Mouse (Mus musculus): ENCODE data around the gene Gm21943. TPM values are rescaled to one million over a fixed set of nuclear protein-coding genes. Genes with fewer than 3 reads are reported as not detected.
"Not testable (repeated sequence)": the region's sequence is repeated elsewhere in the genome, so short reads cannot be mapped to it uniquely, and the experiment has no call there.

The Gm21943 gene
- polyA plus RNA-seq (2012; ENCODE audit: insufficient read depth, low replicate concordance) = not detected in 2 replicates

DNA sequence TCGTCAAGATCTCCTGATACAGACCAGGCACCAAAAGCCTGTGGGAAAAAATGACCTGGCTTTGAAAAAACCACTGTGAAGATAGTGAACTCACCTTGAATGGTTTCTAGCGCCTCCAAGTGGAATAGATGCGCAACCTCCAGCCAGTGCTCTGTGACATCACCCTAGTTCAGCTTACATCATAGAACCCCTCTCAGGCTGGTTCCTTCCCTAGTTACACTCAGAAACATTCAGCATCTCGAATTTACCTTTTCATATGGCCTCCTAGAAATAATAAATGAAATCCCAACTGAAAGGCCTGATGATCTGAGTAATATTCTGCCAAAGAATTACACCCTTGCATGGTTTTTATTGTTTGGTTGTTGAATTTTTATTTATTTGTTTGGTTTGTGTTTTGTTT lies at the start of gene Gm21943:
Gene Gm21943 (minus strand): TSS at position 101 of the 400 bp plus-strand sequence.
- H3K9me3 ChIP-seq; H3K4me1 ChIP-seq; H3K4me3 ChIP-seq (replicated peaks); H3K36me3 ChIP-seq (replicated peaks; ENCODE audit: low read length); H3K27me3 ChIP-seq (replicated peaks): not testable (repeated sequence)

Other genes starting within 250 kb of the Gm21943 start
- not detected in 2 replicates for gene Gm28961, start 172.0 kb upstream of the Gm21943 start, polyA plus RNA-seq (2012; ENCODE audit: insufficient read depth, low replicate concordance)